Mouse (Mus musculus): ENCODE results near the gene Ttc21a.

GRCm38 (mm10) chr9:119908708-119909107, 28.7 kb upstream of the Ttc21a start:
- no peak for TF ChIP-seq CTCF (IDR thresholded peaks at IDR 0.05)
- TF ChIP-seq EP300 (IDR thresholded peaks at IDR 0.05), result no peak
